Mouse (Mus musculus): Measurements from ENCODE around the gene Atp5g2.

The Atp5g2 gene

GRCm38 (mm10) chr15:102672215-102673071 is at the start of gene Atp5g2:
Atp5g2 (minus strand) TSS chr15:102672352.
- WGBS = 5% methylated on average over 37 of the region's 37 CpGs

- WGBS = 7% methylated on average over 14 of the region's 14 CpGs
Observed at GRCm38 (mm10) chr15:102721016-102721898, 49.1 kb upstream of the Atp5g2 start.

DNA sequence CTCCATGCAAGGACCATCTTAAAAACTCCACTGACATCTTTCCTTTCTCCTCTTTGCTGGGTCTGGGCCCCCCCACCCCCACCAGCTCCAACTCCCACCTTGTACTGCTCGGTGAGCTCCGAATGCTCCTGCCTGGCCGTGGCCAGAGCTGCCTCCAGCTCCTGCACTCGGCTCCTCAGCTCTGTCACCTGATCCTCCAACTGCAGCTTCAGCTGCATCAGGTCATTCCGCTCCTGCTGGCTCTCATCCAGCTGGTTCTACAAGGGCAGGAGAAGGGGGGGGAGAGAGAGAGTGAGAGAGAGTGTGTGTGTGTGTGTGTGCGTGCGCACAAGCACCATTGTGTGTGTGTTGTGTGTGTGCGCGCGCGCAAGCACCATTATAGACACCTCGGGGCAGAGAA is 44.0 kb upstream of the Atp5g2 start:
- WGBS = 71% methylated on average over 12 of the region's 12 CpGs

DNA sequence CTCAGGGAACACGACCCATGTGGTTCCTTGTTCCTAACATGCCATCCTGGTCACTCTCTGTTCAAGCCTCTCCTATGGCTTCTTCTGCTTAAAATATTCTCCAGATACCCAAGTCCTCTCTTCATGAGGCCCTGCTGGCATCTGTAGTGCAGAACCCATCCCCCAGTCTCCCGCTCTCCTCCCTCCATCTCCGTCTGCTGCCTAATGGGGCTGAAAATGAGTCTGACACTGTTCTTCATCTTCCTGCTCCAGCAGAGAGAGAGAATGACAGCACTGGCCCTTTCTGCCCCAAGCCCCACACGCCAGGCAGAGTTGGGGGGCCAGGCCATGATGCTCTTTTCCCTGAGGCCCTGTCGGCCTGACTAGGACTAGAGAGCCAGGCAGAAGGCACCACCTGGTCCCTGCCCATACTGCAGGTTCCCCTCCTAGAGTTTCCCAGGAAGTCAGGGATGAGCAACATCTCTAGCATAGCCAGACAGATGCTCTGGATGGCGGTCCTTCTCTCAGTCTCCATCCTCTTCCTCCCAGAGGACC is 35.7 kb upstream of the Atp5g2 start:
- WGBS = 59% methylated on average over 6 of the region's 6 CpGs

DNA sequence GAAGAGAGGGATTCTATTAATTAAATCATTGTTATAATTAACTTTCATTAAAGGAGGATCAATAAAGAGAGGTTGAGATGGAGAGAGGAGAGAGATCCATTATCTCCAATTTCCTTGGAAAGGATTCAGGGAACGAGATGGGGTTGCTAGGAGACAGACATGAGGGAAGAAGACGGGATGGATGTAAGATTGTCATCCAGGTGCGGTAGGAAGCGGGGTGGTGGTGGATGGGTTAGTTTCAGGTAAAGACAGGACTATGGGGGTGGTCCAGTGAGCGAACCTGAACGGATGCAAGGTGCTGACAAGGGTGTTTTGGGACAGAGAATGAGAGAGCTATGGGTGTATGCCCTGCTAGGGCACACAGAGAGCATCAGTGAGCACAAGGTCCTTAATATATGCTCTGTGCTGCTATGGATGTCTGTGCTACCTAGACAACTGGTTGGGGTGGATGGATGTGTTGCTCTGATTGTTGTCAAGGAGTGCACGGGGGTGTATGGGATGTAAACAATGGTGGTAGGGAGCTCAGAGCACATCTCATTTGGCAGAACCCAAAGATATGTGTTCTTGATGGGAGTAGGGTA is 33.9 kb upstream of the Atp5g2 start:
- 57% methylated on average over 7 of the region's 7 CpGs for WGBS

- WGBS = 23% methylated on average over 9 of the region's 9 CpGs
Observed at GRCm38 (mm10) chr15:102705226-102705894, 33.2 kb upstream of the Atp5g2 start.

DNA sequence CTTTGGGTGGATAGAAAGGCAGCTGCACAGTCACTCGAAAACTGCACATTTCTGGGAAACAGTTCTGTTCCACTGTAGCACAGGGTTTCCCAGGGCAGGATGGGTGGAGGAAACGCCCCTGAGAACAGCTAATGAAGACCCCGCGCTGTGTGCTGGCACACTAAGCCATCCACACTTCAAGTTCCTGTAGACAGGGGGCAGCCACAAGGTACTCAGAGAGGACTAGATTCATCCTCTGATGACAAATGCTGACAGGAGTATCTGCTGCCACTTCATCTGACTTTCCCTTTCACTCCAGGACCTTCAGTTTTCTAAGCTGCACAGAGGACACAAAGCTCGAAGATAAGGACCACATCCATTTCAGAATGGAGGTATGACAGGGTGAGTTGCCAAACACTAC is 32.7 kb upstream of the Atp5g2 start:
- 57% methylated on average over 5 of the region's 5 CpGs for WGBS

GRCm38 (mm10) chr15:102702972-102703371 is 30.8 kb upstream of the Atp5g2 start:
- 89% methylated on average over 3 of the region's 3 CpGs for WGBS

DNA sequence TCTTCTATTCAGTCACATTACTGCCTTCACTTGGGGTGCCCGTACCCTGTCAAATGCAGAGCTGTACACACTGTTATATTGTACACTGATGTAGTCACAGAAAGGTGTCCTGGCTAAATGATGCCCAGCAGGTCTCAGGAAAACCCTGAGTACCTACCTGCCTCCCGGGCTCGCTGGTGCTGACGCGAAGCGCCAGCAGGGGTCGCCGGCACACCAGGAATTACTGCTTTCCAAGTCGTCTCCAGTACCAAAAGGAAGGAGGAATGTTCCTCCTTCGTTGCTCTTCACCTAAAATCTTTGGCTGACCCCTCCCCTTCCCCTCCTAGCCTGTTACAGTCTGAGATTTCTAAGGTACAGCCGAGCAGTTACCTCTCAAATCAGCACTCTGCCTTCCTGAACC is 26.0 kb upstream of the Atp5g2 start:
- 1% methylated on average over 11 of the region's 11 CpGs for WGBS

GRCm38 (mm10) chr15:102696899-102697298 is 24.7 kb upstream of the Atp5g2 start:
- 53% methylated on average over 3 of the region's 3 CpGs for whole genome bisulfite sequencing

- under 1% methylated on average over 11 of the region's 11 CpGs for WGBS
Observed at GRCm38 (mm10) chr15:102693600-102693999, 21.4 kb upstream of the Atp5g2 start.

GRCm38 (mm10) chr15:102692991-102693411 is 20.8 kb upstream of the Atp5g2 start:
- WGBS = under 1% methylated on average over 32 of the region's 32 CpGs

DNA sequence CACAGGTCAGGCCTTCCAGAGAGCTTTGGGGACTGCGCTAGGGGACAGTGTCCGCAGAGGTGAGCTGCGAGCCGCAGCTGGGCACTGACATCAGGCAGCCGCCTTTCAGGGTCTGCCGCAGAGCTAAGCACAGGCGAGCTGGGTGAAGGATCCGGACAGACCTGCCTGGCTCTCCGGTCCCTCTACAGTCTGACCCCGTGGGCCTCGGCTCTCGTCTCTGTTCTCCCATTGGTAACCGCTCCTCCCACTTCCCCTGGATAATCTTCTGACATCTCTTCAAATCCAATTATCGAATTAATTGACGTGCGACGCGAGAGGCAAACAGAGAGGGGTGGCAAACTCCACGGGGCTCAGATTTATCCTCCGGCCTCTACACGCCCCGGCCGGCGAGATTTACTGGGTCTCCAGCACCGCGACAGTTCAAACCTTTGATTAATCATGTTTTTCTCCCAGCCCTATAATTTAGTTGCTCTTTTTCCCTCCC is 20.2 kb upstream of the Atp5g2 start:
- WGBS = 12% methylated on average over 26 of the region's 26 CpGs

GRCm38 (mm10) chr15:102685791-102686190 is 13.6 kb upstream of the Atp5g2 start:
- WGBS = 38% methylated on average over 4 of the region's 4 CpGs

GRCm38 (mm10) chr15:102683670-102684069 is 11.5 kb upstream of the Atp5g2 start:
- WGBS = 47% methylated on average over 1 of the region's 1 CpGs

- 91% methylated on average over 2 of the region's 2 CpGs for WGBS
Observed at GRCm38 (mm10) chr15:102676345-102676744, 4.2 kb upstream of the Atp5g2 start.

DNA sequence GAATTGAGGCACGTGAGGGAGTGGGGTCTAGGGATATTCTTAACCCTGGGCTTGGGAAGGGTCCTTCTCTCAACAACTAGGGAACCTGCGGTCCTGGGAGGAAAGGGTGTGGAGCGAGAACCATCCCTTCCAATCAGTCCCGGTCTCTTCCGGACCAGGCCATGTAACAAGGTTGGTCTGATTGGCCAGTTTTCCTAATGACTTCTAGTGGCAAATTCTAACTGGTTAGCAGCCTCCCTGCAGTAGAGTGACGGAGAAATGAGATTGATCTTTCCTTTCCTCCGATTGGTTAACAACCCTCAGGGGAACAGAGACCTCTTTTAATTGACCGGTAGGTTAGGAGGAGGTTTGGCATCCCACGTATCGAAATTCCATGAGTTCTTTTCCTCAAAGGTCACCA is 1.4 kb upstream of the Atp5g2 start:
- WGBS = 10% methylated on average over 10 of the region's 10 CpGs

- WGBS = under 1% methylated on average over 34 of the region's 34 CpGs
Observed at GRCm38 (mm10) chr15:102671721-102672214, 384 bp downstream of the Atp5g2 start.

- under 1% methylated on average over 53 of the region's 53 CpGs for WGBS
Observed at GRCm38 (mm10) chr15:102670767-102671575, 1.2 kb downstream of the Atp5g2 start.

DNA sequence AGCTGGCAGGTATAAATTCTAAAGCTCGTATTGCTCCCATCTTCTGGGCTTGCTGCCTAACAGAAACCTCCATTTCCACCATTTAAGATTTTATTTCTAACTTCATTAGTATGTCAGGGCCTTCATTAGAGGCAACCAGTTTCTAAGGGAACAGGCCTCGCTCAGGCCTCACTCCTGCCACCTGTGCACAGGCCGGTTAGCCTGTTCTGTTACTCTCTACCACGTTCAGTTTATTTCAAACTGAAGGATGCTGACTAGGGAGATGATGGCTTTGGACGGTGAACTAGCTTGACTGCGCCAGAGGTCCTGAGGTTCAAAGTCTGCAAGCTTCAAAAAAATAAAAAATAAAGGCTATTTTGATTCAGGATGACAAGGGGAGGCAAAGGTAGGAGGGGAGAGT is 1.9 kb downstream of the Atp5g2 start:
- 3% methylated on average over 6 of the region's 6 CpGs for WGBS

Data from cerebral cortex, adult 2 months (tissue).